Mouse (Mus musculus) cerebellum, adult 2 months (tissue): ENCODE measurements at regions not wholly inside any gene's neighbourhood (a gene's known extent, or its start where the extent isn't known, plus 50 kb on each side); places are given as distances from the start of the nearest gene placed in this dataset.
A peak's percentile ranks its signal among the peaks of the same experiment; 100 is the strongest.

Source experiments
- DNase-seq, 2 experiments: peaks; one replicate each; pipeline ENCODE4 v3.0.0; 2021
- H3K27ac ChIP-seq: fragments of 200-500 bp; 2 replicates; pipeline ENCODE4 v1.5.1; 2012; ENCODE audit warnings: low read length, control low read depth, inconsistent platforms; ENCODE audit not compliant: insufficient read depth
- H3K27me3 ChIP-seq: fragments of 200-500 bp; 2 replicates; pipeline ENCODE4 v1.6.1; 2012; ENCODE audit warnings: inconsistent platforms, mild to moderate bottlenecking, low read length, moderate library complexity; ENCODE audit not compliant: control insufficient read depth, insufficient read depth
- H3K4me1 ChIP-seq: fragments of 200-500 bp; 2 replicates; pipeline ENCODE4 v1.6.1; 2011; ENCODE audit warnings: low read length; ENCODE audit not compliant: control insufficient read depth, insufficient read depth
- H3K4me3 ChIP-seq: fragments of 200-500 bp; replicated peaks from 2 replicates; pipeline ENCODE3; 2011; ENCODE audit warnings: mild to moderate bottlenecking, low read depth, low read length, control low read depth; ENCODE audit not compliant: insufficient read depth
- CTCF ChIP-seq: fragments of 200-500 bp; IDR thresholded peaks from 2 replicates; pipeline ENCODE4 v1.5.1; 2011; ENCODE audit warnings: low read depth, mild to moderate bottlenecking, control low read depth, low read length, moderate library complexity, borderline replicate concordance; ENCODE audit not compliant: insufficient read depth
- POLR2A ChIP-seq: fragments of 200-500 bp; IDR thresholded peaks from 2 replicates; pipeline ENCODE4 v1.6.1; 2011; ENCODE audit warnings: low read length, control low read depth, borderline replicate concordance; ENCODE audit not compliant: insufficient read depth
- WGBS: fragments of 180-500 bp; shearing (Covaris S2); methylation state at CpG from one replicate; pipeline ENCODE4 v1.1.7; 2018; 5-methylcytosine and 5-hydroxymethylcytosine counted together

DNA sequence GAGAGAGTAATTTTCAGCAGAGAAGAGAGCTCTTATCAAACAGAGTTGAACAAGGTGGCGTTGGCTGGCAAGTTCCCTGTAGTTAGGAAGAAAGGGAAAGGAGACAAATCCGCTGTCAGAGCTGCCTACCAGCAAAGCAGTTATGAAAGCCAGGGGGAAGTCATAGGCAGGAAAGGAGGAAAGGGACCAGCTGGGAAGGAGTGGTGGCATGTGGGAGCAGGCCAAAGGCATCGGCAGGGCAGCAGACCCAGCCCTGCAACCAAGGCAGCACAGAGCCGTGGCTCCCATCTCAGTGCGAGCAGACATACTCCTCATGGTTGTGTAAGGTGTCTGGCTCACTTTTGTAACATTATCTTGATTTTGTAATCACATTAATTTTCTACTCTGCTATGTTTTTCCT, 177.4 kb upstream of the Krr1 start:
- no peak for DNase-seq
- no peak overlapping the region for H3K4me3 ChIP-seq
- H3K4me1 ChIP-seq: no peaks in the 10 kb centered on the region; the same call in 1 of the 2 replicates
- TF ChIP-seq CTCF (no peak), POLR2A (no peak)
- 54% methylated on average over 5 of the region's 5 CpGs for WGBS
- H3K27me3 ChIP-seq: no peaks in the 10 kb centered on the region
- no peak overlapping the region for H3K27ac ChIP-seq

DNA sequence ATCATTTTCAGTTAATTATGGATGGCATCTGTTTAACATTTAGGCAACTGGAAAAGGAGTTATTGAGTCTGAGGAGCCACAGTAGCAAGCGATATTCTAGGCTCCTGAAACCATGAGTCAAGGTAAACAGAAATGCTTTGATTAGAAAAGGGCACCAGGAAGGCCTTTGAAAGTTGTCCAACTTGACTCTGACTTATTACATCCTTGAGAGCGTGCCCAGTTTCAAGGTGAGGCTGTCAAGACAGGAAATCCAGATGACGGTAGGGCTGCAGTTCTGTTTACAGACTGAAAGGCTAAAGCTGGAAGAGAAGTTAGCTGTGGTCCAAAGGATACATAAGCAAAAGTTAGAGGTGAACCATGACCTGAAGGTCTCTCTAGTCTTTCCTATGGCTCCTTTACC, 176.7 kb upstream of the Krr1 start:
- Histone ChIP-seq H3K27ac (no peak overlapping the region), H3K27me3 (no peaks in the 10 kb centered on the region), H3K4me3 (no peak overlapping the region), H3K4me1 (no peaks in the 10 kb centered on the region; the same call in 1 of the 2 replicates)
- no peak for TF ChIP-seq POLR2A
- no peak for TF ChIP-seq CTCF
- DNase-seq: no peak
- WGBS: 89% methylated on average over 3 of the region's 3 CpGs

DNA sequence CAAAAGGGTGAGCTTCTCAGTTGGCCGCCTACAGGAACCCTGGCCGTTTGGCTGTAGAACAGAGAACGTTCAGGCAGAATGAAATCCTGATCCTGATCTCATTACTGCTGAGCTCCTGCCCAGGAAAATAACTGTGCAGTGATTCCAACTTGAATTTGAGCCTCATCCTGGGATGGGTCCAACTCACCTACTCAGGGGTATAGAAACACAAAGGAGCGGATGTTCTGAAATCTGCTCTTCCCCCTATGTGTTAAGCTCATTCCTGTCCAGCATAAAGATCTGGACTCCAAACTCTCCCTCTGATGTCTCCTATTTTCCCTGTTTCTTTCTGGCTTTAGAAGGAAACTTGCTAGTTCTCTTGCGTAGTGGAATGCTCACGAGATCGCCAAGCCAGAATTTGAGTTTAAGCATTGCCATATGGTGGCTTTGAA, 173.6 kb upstream of the Krr1 start:
- H3K4me1 ChIP-seq: no peaks in the 10 kb centered on the region; the same call in 1 of the 2 replicates
- TF ChIP-seq CTCF (no peak), POLR2A (no peak)
- H3K27ac ChIP-seq: no peak overlapping the region
- no peaks in the 10 kb centered on the region for H3K27me3 ChIP-seq
- H3K4me3 ChIP-seq: no peak overlapping the region
- peak in 1 of 2 experiments; percentile 43 for DNase-seq
- WGBS: 24% methylated on average over 7 of the region's 7 CpGs

DNA sequence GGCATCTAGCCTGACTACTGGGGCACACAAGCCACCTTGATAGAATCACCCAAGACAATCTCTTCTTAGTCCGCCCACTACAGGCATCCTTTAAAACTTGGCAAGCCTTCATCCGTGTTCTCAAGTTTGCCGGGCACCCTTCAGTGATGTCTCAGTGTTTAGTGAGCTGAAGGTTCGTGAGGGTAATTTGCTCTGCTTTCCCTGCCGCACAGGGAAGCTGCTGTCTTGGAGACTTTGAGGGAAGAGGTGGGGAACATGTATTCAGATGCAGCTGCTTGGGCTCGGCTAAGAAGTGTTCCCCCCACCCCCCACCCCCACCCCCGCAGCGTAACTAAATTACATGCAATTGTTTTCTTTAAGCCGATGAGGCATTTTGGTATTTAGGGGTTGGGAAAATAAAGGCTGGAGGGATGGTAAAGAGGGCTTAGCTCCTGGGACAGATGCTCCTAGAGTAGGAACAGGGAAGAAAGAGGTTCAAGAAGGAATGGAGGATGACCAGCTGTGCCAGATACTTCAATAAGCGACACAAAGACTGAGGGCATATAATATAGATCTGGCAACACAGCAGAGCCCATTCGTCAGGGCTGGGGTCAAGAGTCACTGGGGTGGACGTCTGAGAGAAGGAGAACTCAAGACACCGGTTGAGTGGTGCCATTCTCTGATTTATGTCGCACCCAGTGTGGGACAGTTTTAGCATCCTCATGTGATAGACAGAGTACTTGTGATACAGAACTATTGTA, 172.4 kb upstream of the Krr1 start:
- H3K4me1 ChIP-seq: no peaks in the 10 kb centered on the region; the same call in 1 of the 2 replicates
- no peak for DNase-seq
- H3K4me3 ChIP-seq: no peak overlapping the region
- WGBS: 73% methylated on average over 14 of the region's 14 CpGs
- no peaks in the 10 kb centered on the region for H3K27me3 ChIP-seq
- no peak overlapping the region for H3K27ac ChIP-seq
- TF ChIP-seq POLR2A: no peak
- no peak for TF ChIP-seq CTCF

DNA sequence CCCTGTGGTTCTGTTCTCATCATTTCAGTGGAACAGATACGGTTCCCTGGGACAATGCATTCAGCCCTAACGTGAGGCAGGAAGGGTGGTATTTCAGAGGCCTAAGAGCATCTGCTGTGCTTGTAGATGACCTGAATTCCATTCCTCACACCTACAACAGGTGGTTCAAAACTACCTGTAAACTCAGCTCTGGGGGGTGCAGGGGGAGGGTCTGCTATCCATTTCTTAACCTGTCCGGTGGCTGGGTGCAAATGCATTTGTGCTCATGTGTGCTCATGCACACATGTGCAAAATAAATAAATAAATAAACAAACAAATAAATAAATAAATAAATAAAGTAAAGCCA, 171.9 kb upstream of the Krr1 start:
- TF ChIP-seq POLR2A (no peak), CTCF (no peak)
- no peak overlapping the region for H3K27ac ChIP-seq
- no peak for DNase-seq
- H3K4me1 ChIP-seq: no peaks in the 10 kb centered on the region; the same call in 1 of the 2 replicates
- no peaks in the 10 kb centered on the region for H3K27me3 ChIP-seq
- WGBS: 98% methylated on average over 3 of the region's 3 CpGs
- no peak overlapping the region for H3K4me3 ChIP-seq

DNA sequence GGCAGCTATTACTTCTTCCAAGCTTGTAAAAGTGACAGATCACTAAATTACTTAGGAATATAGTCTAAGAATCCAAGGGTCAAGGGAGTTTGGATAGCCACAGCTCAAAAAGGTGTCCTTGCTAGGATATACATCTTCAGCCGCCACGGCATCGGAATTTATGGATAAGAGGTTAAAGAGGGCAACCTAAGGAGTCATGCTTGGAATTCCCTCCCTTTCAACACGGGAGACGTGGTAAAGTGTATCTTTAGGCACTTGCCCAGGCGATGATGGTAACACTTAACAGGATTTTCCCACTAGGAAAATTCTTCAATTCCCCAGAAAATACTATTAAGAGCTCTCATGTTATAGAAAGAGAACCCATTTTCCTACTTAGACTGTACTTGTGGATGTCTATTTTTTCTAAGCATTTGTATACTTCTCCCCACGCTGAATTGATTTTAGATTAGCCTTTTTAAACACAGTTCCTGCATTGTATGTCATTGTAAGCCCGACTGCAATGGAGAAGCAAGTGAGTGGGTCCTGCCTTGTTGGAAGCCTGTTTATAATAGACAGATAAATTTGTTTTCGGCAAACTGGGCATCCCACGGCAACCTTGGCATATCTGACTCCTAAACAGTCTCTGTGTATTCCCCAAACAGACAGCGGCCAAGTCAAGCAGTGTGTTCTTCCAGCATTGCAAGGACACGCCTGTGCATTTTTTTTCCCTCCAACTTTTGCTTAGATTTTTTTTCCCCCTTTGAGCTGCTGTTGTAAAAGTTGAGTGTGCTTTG, 171.3 kb upstream of the Krr1 start:
- WGBS: 68% methylated on average over 12 of the region's 12 CpGs
- no peak for TF ChIP-seq POLR2A
- TF ChIP-seq CTCF: no peak
- Histone ChIP-seq H3K4me1 (no peaks in the 10 kb centered on the region; the same call in 1 of the 2 replicates), H3K27me3 (no peaks in the 10 kb centered on the region), H3K4me3 (no peak overlapping the region), H3K27ac (no peak overlapping the region)
- DNase-seq: no peak

DNA sequence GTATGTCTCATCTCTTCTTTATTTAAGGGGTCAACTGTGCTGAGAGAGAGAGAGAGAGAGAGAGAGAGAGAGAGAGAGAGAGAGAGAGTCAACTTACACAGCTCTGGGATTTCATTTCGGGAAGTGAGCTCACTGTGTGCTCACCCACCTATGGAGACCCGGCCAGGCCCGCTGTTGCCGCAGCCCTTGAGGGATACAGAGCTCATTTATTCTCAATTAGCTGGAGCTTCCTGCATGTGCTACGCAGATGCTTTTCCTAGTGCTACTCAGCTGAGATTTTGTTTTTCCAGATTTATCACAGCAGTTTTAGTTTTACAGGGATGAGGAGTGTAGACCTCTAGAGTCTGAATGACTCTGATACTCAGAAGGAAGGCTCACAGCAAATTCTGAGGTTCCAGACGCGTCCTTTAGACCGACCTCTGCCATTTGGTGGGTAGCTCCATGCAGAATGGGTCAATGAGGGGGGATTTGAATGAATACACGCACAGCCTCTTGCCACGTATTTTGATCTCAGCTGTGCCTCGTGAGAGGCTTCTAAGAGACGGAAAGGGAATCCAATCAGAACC, 170.6 kb upstream of the Krr1 start:
- no peak for DNase-seq
- Histone ChIP-seq H3K27me3 (no peaks in the 10 kb centered on the region), H3K4me3 (no peak overlapping the region), H3K4me1 (no peaks in the 10 kb centered on the region; the same call in 1 of the 2 replicates), H3K27ac (no peak overlapping the region)
- WGBS: 64% methylated on average over 12 of the region's 12 CpGs
- TF ChIP-seq CTCF: no peak
- TF ChIP-seq POLR2A: no peak

DNA sequence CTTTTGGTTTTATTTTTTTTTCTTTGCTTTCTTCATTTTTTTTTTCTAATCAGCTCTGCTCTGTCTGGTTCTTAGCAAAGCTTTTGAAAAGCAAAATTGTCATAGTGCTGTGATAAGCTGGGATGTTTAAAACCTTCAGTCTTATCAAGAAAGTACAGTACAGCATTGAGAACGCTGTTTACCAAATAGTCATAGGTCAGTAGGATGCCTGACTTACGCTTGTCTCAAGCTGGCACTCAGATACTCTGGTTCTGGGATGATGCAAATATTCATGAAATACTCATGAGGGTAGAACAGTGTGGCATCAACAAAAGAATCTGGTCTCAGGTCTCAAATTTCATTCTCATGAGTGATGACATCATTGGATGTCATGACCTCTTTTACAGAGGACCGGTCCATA, 166.1 kb upstream of the Krr1 start:
- DNase-seq: no peak
- WGBS: 97% methylated on average over 3 of the region's 3 CpGs
- TF ChIP-seq CTCF (no peak), POLR2A (no peak)
- Histone ChIP-seq H3K4me1 (no peaks in the 10 kb centered on the region), H3K27me3 (no peaks in the 10 kb centered on the region), H3K27ac (no peak overlapping the region), H3K4me3 (no peak overlapping the region)
